Mouse (Mus musculus) embryonic fibroblast, embryonic 13.5 days (primary cell): Measurements from ENCODE around the gene Psg29.

Experiments used
- CTCF ChIP-seq: IDR thresholded peaks from 2 replicates; pipeline ENCODE4 v1.5.1; 2011; ENCODE audit warnings: mild to moderate bottlenecking, control low read depth, low read length, moderate library complexity, borderline replicate concordance; ENCODE audit not compliant: insufficient read depth
- POLR2A ChIP-seq: IDR thresholded peaks from 2 replicates; pipeline ENCODE4 v1.6.1; 2011; ENCODE audit warnings: low read depth, mild to moderate bottlenecking, control low read depth, low read length, moderate library complexity

GRCm38 (mm10) chr7:17203177-17203576 lies at the start of gene Psg29:
- TF ChIP-seq CTCF: no peak
- TF ChIP-seq POLR2A: no peak
